Mouse (Mus musculus) megakaryocyte, embryonic 14.5 days (primary cell): ENCODE results near the gene Prdm8. TPM values are rescaled to one million over a fixed set of nuclear protein-coding genes. Genes with fewer than 3 reads are reported as not detected.

Source experiments
- H3K27me3 ChIP-seq: replicated peaks from 2 replicates; pipeline ENCODE3; 2012; ENCODE audit warnings: inconsistent platforms
- H3K36me3 ChIP-seq: replicated peaks from 2 replicates; pipeline ENCODE3; 2012; ENCODE audit warnings: low read length, inconsistent platforms, mixed read lengths
- H3K4me1 ChIP-seq: 2 replicates; pipeline ENCODE4 v1.6.1; 2012; ENCODE audit warnings: inconsistent platforms
- H3K4me3 ChIP-seq: replicated peaks from 2 replicates; pipeline ENCODE3; 2012; ENCODE audit warnings: moderate library complexity, mild to moderate bottlenecking, inconsistent platforms
- H3K9me3 ChIP-seq: 2 replicates; pipeline ENCODE4 v1.6.1; 2012; ENCODE audit warnings: inconsistent platforms
- FLI1 ChIP-seq: IDR thresholded peaks from 2 replicates; pipeline ENCODE4 v1.6.1; 2012; ENCODE audit warnings: low read length, inconsistent platforms, mixed read lengths
- GATA1 ChIP-seq: IDR thresholded peaks from 3 replicates; pipeline ENCODE4 v1.6.1; 2012; ENCODE audit warnings: mixed read lengths, low read length, inconsistent platforms, borderline replicate concordance
- polyA plus RNA-seq: library from polyadenylated mRNA; stranded (reverse); fragments of >175 nt; gene quantifications from 2 replicates; pipeline ENCODE4 v1.2.3, GENCODE M21; 2012; ENCODE audit warnings: low replicate concordance; ENCODE audit not compliant: insufficient read depth

Gene Prdm8
- polyA plus RNA-seq, 1 experiment, result not detected

DNA sequence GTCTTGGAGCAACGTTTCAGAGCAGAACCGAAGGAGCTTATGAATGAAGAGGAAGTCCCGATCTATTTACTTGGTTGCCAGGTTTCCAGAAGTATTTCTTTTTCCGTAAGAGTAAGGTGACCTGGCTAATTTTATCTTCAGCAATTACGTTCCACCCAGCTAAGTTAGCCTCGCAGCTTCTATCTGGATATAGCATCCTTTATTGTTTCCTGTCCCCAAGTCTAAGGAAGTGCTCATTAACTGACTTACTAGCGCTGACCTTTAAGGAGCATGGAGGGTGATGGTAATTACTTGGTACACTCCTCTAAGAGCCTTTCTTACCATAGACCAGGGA lies 32.2 kb downstream of the Prdm8 start:
- no peaks in the 10 kb centered on the region for H3K36me3 ChIP-seq
- no peaks in the 10 kb centered on the region for H3K4me1 ChIP-seq
- H3K9me3 ChIP-seq, result no peaks in the 10 kb centered on the region
- no peak overlapping the region for H3K4me3 ChIP-seq
- TF ChIP-seq GATA1 (no peak), FLI1 (no peak)
- H3K27me3 ChIP-seq, result peaks cover 2% of the 10 kb centered on the region

DNA sequence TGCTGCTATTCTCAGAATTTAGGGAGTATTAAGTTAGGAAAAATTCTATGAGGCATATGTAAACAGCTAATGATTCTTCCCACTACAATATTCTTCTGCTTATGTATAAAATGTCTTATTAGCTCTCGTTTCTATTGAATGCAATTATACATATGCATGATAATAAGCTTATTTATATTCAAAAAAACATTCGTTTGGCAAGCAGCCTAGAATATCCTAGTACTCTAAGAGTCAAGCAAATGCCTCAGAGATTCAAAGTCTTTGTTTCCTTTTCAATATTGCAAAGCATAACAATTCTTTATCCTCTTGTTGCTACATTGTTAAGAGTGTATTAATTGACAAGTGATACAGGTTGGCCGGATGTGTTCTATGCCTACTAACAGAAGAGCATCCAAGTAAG lies 34.6 kb downstream of the Prdm8 start:
- peaks cover 2% of the 10 kb centered on the region for H3K27me3 ChIP-seq
- TF ChIP-seq GATA1 (no peak), FLI1 (no peak)
- H3K4me1 ChIP-seq, result no peaks in the 10 kb centered on the region
- no peaks in the 10 kb centered on the region for H3K36me3 ChIP-seq
- no peak overlapping the region for H3K4me3 ChIP-seq
- H3K9me3 ChIP-seq, result no peaks in the 10 kb centered on the region

DNA sequence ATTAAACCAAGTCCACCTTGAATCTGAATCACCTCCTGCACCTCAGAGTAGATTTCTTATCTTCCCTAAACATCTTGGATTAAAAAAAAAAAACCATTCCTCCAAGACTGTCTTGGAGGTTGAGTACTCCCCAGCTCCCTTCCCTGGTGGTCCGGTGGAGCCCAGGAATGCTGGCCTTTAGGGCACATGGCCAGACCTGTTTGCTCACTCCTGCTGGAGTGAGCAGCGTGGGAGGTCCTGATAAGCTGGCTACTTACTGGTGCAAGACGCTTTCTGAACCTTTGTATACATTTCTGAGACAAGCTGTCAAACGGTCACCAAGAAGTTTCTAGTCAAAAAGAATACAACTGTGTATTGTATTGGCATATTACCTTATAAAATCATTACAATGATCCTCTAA lies 36.0 kb downstream of the Prdm8 start:
- no peak for TF ChIP-seq FLI1
- TF ChIP-seq GATA1, result no peak
- H3K4me1 ChIP-seq, result no peaks in the 10 kb centered on the region

DNA sequence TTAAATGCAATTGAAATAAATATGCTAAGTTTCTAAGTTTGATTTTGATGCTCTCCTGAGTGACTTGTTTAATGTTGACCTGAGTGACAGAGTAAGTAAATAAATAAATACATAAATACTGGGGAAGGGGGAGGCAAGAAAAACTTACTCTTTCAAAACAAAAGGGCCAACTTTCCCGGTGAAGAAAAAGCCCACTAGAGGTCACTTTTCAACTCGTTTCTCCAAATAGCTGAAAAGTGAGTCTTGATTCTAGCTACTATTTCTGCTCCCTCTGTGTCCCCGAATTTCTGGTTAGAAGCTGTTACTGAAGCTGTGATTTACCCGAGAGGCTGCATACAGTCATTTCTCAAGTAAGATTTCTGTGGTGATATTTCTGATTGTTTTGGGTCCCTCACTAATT lies 45.5 kb downstream of the Prdm8 start:
- Histone ChIP-seq H3K27me3 (no peaks in the 10 kb centered on the region), H3K4me1 (no peaks in the 10 kb centered on the region), H3K4me3 (no peak overlapping the region), H3K9me3 (peaks cover 4% of the 10 kb centered on the region; the same call in 1 of the 2 replicates), H3K36me3 (no peaks in the 10 kb centered on the region)
- TF ChIP-seq FLI1 (no peak), GATA1 (no peak)

More for the DNA sequence above, 36.0 kb downstream of the Prdm8 start:
- Histone ChIP-seq H3K9me3 (no peaks in the 10 kb centered on the region), H3K4me3 (no peak overlapping the region), H3K27me3 (peaks cover 2% of the 10 kb centered on the region), H3K36me3 (no peaks in the 10 kb centered on the region)

DNA sequence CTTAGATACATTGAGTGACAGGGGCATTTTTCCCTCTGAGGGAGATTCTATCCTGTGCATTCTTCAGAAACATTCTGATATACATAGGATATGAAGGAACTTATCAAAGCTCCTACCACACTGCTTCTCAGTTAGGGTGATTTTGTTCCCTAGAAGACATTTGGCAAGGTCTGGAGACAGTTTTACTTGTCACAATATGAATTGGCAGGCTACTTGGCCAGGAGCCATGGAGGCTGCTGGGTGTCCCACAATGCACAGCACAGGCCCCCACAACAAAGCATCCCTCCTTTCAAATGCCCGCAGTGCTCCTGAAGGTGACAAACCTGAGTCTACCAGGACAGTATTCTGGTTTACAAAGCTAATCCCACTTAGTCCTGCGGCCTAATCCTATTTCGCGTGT lies 55.0 kb downstream of the Prdm8 start:
- no peak for TF ChIP-seq GATA1
- TF ChIP-seq FLI1, result no peak
- Histone ChIP-seq H3K27me3 (no peaks in the 10 kb centered on the region), H3K4me1 (no peaks in the 10 kb centered on the region), H3K36me3 (no peaks in the 10 kb centered on the region), H3K9me3 (peaks cover 2% of the 10 kb centered on the region; the same call in 1 of the 2 replicates), H3K4me3 (no peak overlapping the region)

DNA sequence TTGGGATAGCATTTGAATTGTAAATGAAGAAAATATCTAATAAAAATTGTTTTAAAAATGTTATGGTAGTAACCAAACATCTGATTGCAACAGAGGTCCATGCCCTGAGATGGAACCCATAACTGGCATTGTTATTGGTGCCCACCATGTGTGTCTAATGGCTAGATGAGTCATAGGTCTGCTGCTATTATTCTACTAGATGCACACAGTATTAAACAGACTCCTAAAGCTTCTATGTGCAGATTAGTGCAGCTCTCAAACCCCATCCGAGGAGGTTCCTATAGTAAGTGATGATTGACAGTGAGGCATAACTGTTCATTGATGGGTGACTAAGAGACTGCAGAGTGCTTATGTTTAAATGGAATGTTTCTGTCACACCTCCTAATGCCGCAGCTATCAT lies 59.7 kb downstream of the Prdm8 start:
- TF ChIP-seq FLI1 (no peak), GATA1 (no peak)

DNA sequence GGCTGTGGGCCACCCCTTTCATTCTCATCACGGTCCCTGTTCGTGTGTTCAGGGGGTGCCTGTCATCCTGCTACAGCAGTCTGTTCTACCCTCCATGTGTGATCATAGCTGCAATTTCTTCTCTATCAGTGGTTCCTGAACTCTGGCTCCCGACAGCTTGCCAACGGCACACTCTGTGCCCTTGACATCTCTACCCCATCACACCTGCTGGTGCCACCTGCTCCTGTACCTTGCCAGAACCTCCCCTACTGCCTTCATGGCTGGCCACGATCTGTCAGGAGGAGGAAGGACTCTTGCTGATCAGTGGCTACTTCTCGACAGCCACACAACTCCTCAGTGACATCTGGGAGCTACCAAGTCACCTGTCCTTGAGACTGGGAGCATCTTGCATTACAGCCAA lies 62.5 kb downstream of the Prdm8 start:
- Histone ChIP-seq H3K36me3 (no peaks in the 10 kb centered on the region), H3K4me1 (no peaks in the 10 kb centered on the region), H3K27me3 (no peaks in the 10 kb centered on the region), H3K9me3 (no peaks in the 10 kb centered on the region), H3K4me3 (no peak overlapping the region)
- TF ChIP-seq GATA1 (no peak), FLI1 (no peak)

More for the DNA sequence above, 59.7 kb downstream of the Prdm8 start:
- Histone ChIP-seq H3K9me3 (no peaks in the 10 kb centered on the region), H3K4me3 (no peak overlapping the region), H3K27me3 (no peaks in the 10 kb centered on the region), H3K4me1 (no peaks in the 10 kb centered on the region), H3K36me3 (no peaks in the 10 kb centered on the region)

DNA sequence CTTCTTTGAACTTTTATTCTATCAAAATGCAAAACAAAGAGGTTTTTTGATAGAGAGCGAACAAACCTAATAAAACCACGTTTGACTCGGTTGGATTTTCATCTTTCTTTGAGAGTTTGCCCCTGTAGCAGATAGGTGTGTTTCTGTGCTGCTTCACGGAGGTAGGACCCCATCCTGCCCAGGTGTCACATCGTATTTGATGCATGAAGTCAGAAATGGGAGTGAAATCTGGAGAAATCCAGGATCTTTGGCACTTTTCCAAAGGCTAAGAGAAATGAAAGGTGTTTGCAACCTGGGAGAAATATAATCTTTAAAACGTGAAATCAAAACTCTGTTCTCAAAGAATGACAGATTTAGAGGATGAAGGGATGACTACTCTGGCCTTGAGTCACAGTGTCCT lies 71.5 kb downstream of the Prdm8 start:
- Histone ChIP-seq H3K4me3 (no peak overlapping the region), H3K27me3 (no peaks in the 10 kb centered on the region), H3K9me3 (peaks cover 19% of the 10 kb centered on the region), H3K36me3 (no peaks in the 10 kb centered on the region), H3K4me1 (no peaks in the 10 kb centered on the region)
- no peak for TF ChIP-seq FLI1
- no peak for TF ChIP-seq GATA1

Other genes with a start within 250 kb of the Prdm8 start
- 0.83 TPM in 1 of 2 replicates, not detected in the other for gene Antxr2, start 136.2 kb upstream of the Prdm8 start, polyA plus RNA-seq
- not detected in 2 replicates for gene Fgf5, start 87.0 kb downstream of the Prdm8 start, polyA plus RNA-seq
- not detected in 2 replicates for gene Cfap299, start 162.1 kb downstream of the Prdm8 start, polyA plus RNA-seq